Mouse (Mus musculus) testis, adult 2 months (tissue): ENCODE measurements around the gene Stab1. TPM values are rescaled to one million over a fixed set of nuclear protein-coding genes. Genes with fewer than 3 reads are reported as not detected.

Source experiments
- H3K27ac ChIP-seq: fragments of 200-500 bp; 2 replicates; pipeline ENCODE4 v1.5.1; 2012; ENCODE audit warnings: low read depth, low read length; ENCODE audit not compliant: control insufficient read depth, insufficient read depth
- H3K27me3 ChIP-seq: fragments of 200-500 bp; 2 replicates; pipeline ENCODE4 v1.6.1; 2012; ENCODE audit warnings: mild to moderate bottlenecking, low read length, moderate library complexity; ENCODE audit not compliant: control insufficient read depth, insufficient read depth
- H3K36me3 ChIP-seq: fragments of 200-500 bp; 2 replicates; pipeline ENCODE4 v1.6.1; 2012; ENCODE audit warnings: mild to moderate bottlenecking, low read length; ENCODE audit not compliant: control insufficient read depth, insufficient read depth
- H3K4me1 ChIP-seq: fragments of 200-500 bp; 2 replicates; pipeline ENCODE4 v1.6.1; 2012; ENCODE audit warnings: low read length; ENCODE audit not compliant: control insufficient read depth, insufficient read depth
- H3K4me3 ChIP-seq: fragments of 200-500 bp; 2 replicates; pipeline ENCODE4 v1.5.1; 2012; ENCODE audit warnings: low read depth, mild to moderate bottlenecking, low read length, moderate library complexity, mixed read lengths; ENCODE audit not compliant: control insufficient read depth
- CTCF ChIP-seq: fragments of 200-500 bp; IDR thresholded peaks from 2 replicates; pipeline ENCODE4 v1.5.1; 2012; ENCODE audit warnings: low read depth, mild to moderate bottlenecking, inconsistent platforms, low read length, moderate library complexity; ENCODE audit not compliant: control insufficient read depth, insufficient read depth, insufficient replicate concordance
- POLR2A ChIP-seq: fragments of 200-500 bp; IDR thresholded peaks from 2 replicates; pipeline ENCODE4 v1.6.1; 2012; ENCODE audit warnings: low read depth, mild to moderate bottlenecking, inconsistent platforms, low read length, moderate library complexity; ENCODE audit not compliant: control insufficient read depth
- polyA plus RNA-seq: library from polyadenylated mRNA; depleted of rRNA; stranded (reverse); fragments of >200 nt; gene quantifications from 2 replicates; pipeline ENCODE4 v1.2.3, GENCODE M21; 2012

Stab1 gene
- polyA plus RNA-seq, 1 experiment, result 8.0 TPM

- Histone ChIP-seq H3K4me1 (no peaks in the 10 kb centered on the region), H3K36me3 (no peaks in the 10 kb centered on the region), H3K4me3 (no peak overlapping the region), H3K27me3 (no peaks in the 10 kb centered on the region), H3K27ac (no peak overlapping the region)
- no peak for TF ChIP-seq POLR2A
- TF ChIP-seq CTCF, result no peak
Measured at GRCm38 (mm10) chr14:31140141-31140540, 28.3 kb downstream of the Stab1 start.

- H3K4me3 ChIP-seq, result no peak overlapping the region
- no peak overlapping the region for H3K27ac ChIP-seq
- no peaks in the 10 kb centered on the region for H3K4me1 ChIP-seq
- H3K36me3 ChIP-seq, result no peaks in the 10 kb centered on the region
- TF ChIP-seq POLR2A, result no peak
- TF ChIP-seq CTCF, result no peak
- no peaks in the 10 kb centered on the region for H3K27me3 ChIP-seq
Measured at GRCm38 (mm10) chr14:31139666-31140065, 28.8 kb downstream of the Stab1 start.

- Histone ChIP-seq H3K4me1 (no peaks in the 10 kb centered on the region), H3K27me3 (no peaks in the 10 kb centered on the region), H3K36me3 (no peaks in the 10 kb centered on the region), H3K27ac (no peak overlapping the region), H3K4me3 (no peak overlapping the region)
- TF ChIP-seq CTCF (no peak), POLR2A (no peak)
Measured at GRCm38 (mm10) chr14:31138897-31139429, 29.5 kb downstream of the Stab1 start.

- Histone ChIP-seq H3K27me3 (no peaks in the 10 kb centered on the region), H3K4me3 (no peak overlapping the region), H3K27ac (no peak overlapping the region), H3K36me3 (no peaks in the 10 kb centered on the region), H3K4me1 (no peaks in the 10 kb centered on the region)
- TF ChIP-seq CTCF (no peak), POLR2A (no peak)
Measured at GRCm38 (mm10) chr14:31138219-31138896, 30.1 kb downstream of the Stab1 start.

- Histone ChIP-seq H3K4me3 (no peak overlapping the region), H3K36me3 (no peaks in the 10 kb centered on the region)
- TF ChIP-seq CTCF (no peak), POLR2A (no peak)
Measured at GRCm38 (mm10) chr14:31137791-31138190, 30.6 kb downstream of the Stab1 start.

GRCm38 (mm10) chr14:31137281-31137595 is 31.2 kb downstream of the Stab1 start:
- Histone ChIP-seq H3K27me3 (no peaks in the 10 kb centered on the region), H3K36me3 (no peaks in the 10 kb centered on the region), H3K4me1 (no peaks in the 10 kb centered on the region; the same call in 1 of the 2 replicates), H3K4me3 (no peak overlapping the region), H3K27ac (no peak overlapping the region)
- no peak for TF ChIP-seq CTCF

More at GRCm38 (mm10) chr14:31137791-31138190, 30.6 kb downstream of the Stab1 start:
- Histone ChIP-seq H3K27me3 (no peaks in the 10 kb centered on the region), H3K27ac (no peak overlapping the region), H3K4me1 (no peaks in the 10 kb centered on the region)

- Histone ChIP-seq H3K36me3 (no peaks in the 10 kb centered on the region), H3K4me1 (peaks cover 5% of the 10 kb centered on the region), H3K27me3 (no peaks in the 10 kb centered on the region), H3K4me3 (no peak overlapping the region), H3K27ac (no peak overlapping the region)
- TF ChIP-seq POLR2A (no peak), CTCF (no peak)
Measured at GRCm38 (mm10) chr14:31136411-31137280, 31.8 kb downstream of the Stab1 start.
